Mouse (Mus musculus) C2C12 (cell line): Measurements from ENCODE around the gene Mogat2.

Experiments used
- CTCF ChIP-seq: IDR thresholded peaks from one replicate; pipeline ENCODE4 v1.5.1; 2011; ENCODE audit not compliant: control insufficient read depth, insufficient read depth, insufficient read length
- MAX ChIP-seq: IDR thresholded peaks from one replicate; pipeline ENCODE4 v1.6.1; 2011; ENCODE audit warnings: mild to moderate bottlenecking, control low read depth

- TF ChIP-seq CTCF (no peak), MAX (no peak)
These were observed at the start of gene Mogat2 for GRCm38 (mm10) chr7:99238417-99238816.
